Mouse (Mus musculus): ENCODE data around the gene Pstpip1.

- TF ChIP-seq CTCF (IDR thresholded peaks at IDR 0.05; ENCODE audit: borderline replicate concordance, extremely low read depth, insufficient read depth, insufficient read length) = no peak
- no peak for TF ChIP-seq POLR2A (IDR thresholded peaks at IDR 0.05; ENCODE audit: borderline replicate concordance, extremely low read depth, insufficient read depth, insufficient read length, poor library complexity, severe bottlenecking)
Measured at GRCm38 (mm10) chr9:56130536-56130935, 40.8 kb downstream of the Pstpip1 start.

Data from brain, embryonic 14.5 days (tissue).